Mouse (Mus musculus): ENCODE data around the gene Bcas3. TPM values are rescaled to one million over a fixed set of nuclear protein-coding genes. Genes with fewer than 3 reads are reported as not detected.
A peak's percentile ranks its signal among the peaks of the same experiment; 100 is the strongest.

Bcas3 gene
- polyA plus RNA-seq, 1 experiment from 2014 or later, result 28.0 TPM

- DNase-seq (ENCODE audit: low spot score), result no peak
Measured at GRCm38 (mm10) chr11:85706630-85707029, 353.7 kb downstream of the Bcas3 start.

GRCm38 (mm10) chr11:85707496-85707895, 354.5 kb downstream of the Bcas3 start:
- DNase-seq (ENCODE audit: low spot score), result no peak
- H3K4me1 ChIP-seq (ENCODE audit: control insufficient read depth, insufficient read depth, low read length), result no peaks in the 10 kb centered on the region
- H3K4me3 ChIP-seq (ENCODE audit: low read depth, low read length), result no peak overlapping the region
- WGBS, result 88% methylated on average over 1 of the region's 1 CpGs
- no peaks in the 10 kb centered on the region for H3K36me3 ChIP-seq (ENCODE audit: control insufficient read depth, insufficient read depth, low read length)
- H3K4me2 ChIP-seq (ENCODE audit: low read depth, low read length), result no peak overlapping the region
- H3K27me3 ChIP-seq (replicated peaks; ENCODE audit: control insufficient read depth, insufficient read depth, low read length), result no peaks in the 10 kb centered on the region
- H3K27ac ChIP-seq (replicated peaks; ENCODE audit: low read depth, low read length), result no peak overlapping the region
- no peak for ATAC-seq (ENCODE audit: low read depth)
- no peak overlapping the region for H3K9ac ChIP-seq (ENCODE audit: low read depth, low read length)
- no peaks in the 10 kb centered on the region for H3K9me3 ChIP-seq (ENCODE audit: control insufficient read depth, low read length)

More at GRCm38 (mm10) chr11:85706630-85707029, 353.7 kb downstream of the Bcas3 start:
- Histone ChIP-seq H3K4me3 (ENCODE audit: low read depth, low read length) (no peak overlapping the region), H3K9ac (ENCODE audit: low read depth, low read length) (no peak overlapping the region), H3K4me1 (ENCODE audit: control insufficient read depth, insufficient read depth, low read length) (no peaks in the 10 kb centered on the region), H3K27me3 (replicated peaks; ENCODE audit: control insufficient read depth, insufficient read depth, low read length) (no peaks in the 10 kb centered on the region), H3K9me3 (ENCODE audit: control insufficient read depth, low read length) (no peaks in the 10 kb centered on the region), H3K4me2 (ENCODE audit: low read depth, low read length) (no peak overlapping the region), H3K27ac (replicated peaks; ENCODE audit: low read depth, low read length) (no peak overlapping the region), H3K36me3 (ENCODE audit: control insufficient read depth, insufficient read depth, low read length) (no peaks in the 10 kb centered on the region)
- 32% methylated on average over 1 of the region's 1 CpGs for WGBS
- no peak for ATAC-seq (ENCODE audit: low read depth)

- no peak overlapping the region for H3K4me3 ChIP-seq (ENCODE audit: low read depth, low read length)
- ATAC-seq (ENCODE audit: low read depth), result no peak
- no peaks in the 10 kb centered on the region for H3K27me3 ChIP-seq (replicated peaks; ENCODE audit: control insufficient read depth, insufficient read depth, low read length)
- H3K9me3 ChIP-seq (ENCODE audit: control insufficient read depth, low read length), result no peaks in the 10 kb centered on the region
- H3K36me3 ChIP-seq (ENCODE audit: control insufficient read depth, insufficient read depth, low read length), result no peaks in the 10 kb centered on the region
- no peak overlapping the region for H3K9ac ChIP-seq (ENCODE audit: low read depth, low read length)
- H3K27ac ChIP-seq (replicated peaks; ENCODE audit: low read depth, low read length), result no peak overlapping the region
- peaks cover 14% of the 10 kb centered on the region for H3K4me1 ChIP-seq (ENCODE audit: control insufficient read depth, insufficient read depth, low read length)
- no peak for DNase-seq (ENCODE audit: low spot score)
- 71% methylated on average over 6 of the region's 6 CpGs for WGBS
- H3K4me2 ChIP-seq (ENCODE audit: low read depth, low read length), result no peak overlapping the region
Measured at GRCm38 (mm10) chr11:85709147-85709546, 356.2 kb downstream of the Bcas3 start.

GRCm38 (mm10) chr11:85710155-85710554, 357.2 kb downstream of the Bcas3 start:
- Histone ChIP-seq H3K27ac (replicated peaks; ENCODE audit: low read depth, low read length) (no peak overlapping the region), H3K9ac (ENCODE audit: low read depth, low read length) (no peak overlapping the region), H3K36me3 (ENCODE audit: control insufficient read depth, insufficient read depth, low read length) (no peaks in the 10 kb centered on the region), H3K4me2 (ENCODE audit: low read depth, low read length) (no peak overlapping the region), H3K4me1 (ENCODE audit: control insufficient read depth, insufficient read depth, low read length) (peaks cover 23% of the 10 kb centered on the region), H3K9me3 (ENCODE audit: control insufficient read depth, low read length) (no peaks in the 10 kb centered on the region), H3K4me3 (ENCODE audit: low read depth, low read length) (no peak overlapping the region), H3K27me3 (replicated peaks; ENCODE audit: control insufficient read depth, insufficient read depth, low read length) (no peaks in the 10 kb centered on the region)
- ATAC-seq (ENCODE audit: low read depth) (no peak), DNase-seq (ENCODE audit: low spot score) (no peak)
- 66% methylated on average over 7 of the region's 7 CpGs for WGBS

- H3K4me2 ChIP-seq (ENCODE audit: low read depth, low read length), result no peak overlapping the region
- H3K4me3 ChIP-seq (ENCODE audit: low read depth, low read length), result no peak overlapping the region
- DNase-seq (ENCODE audit: low spot score), result no peak
- ATAC-seq (ENCODE audit: low read depth), result no peak
- peaks cover 23% of the 10 kb centered on the region for H3K4me1 ChIP-seq (ENCODE audit: control insufficient read depth, insufficient read depth, low read length)
- no peaks in the 10 kb centered on the region for H3K9me3 ChIP-seq (ENCODE audit: control insufficient read depth, low read length)
- H3K27ac ChIP-seq (replicated peaks; ENCODE audit: low read depth, low read length), result no peak overlapping the region
- no peaks in the 10 kb centered on the region for H3K27me3 ChIP-seq (replicated peaks; ENCODE audit: control insufficient read depth, insufficient read depth, low read length)
- no peak overlapping the region for H3K9ac ChIP-seq (ENCODE audit: low read depth, low read length)
- no peaks in the 10 kb centered on the region for H3K36me3 ChIP-seq (ENCODE audit: control insufficient read depth, insufficient read depth, low read length)
- WGBS, result 92% methylated on average over 8 of the region's 8 CpGs
Measured at GRCm38 (mm10) chr11:85712026-85712804, 359.2 kb downstream of the Bcas3 start.

GRCm38 (mm10) chr11:85712860-85713813, 360.2 kb downstream of the Bcas3 start:
- Histone ChIP-seq H3K9ac (ENCODE audit: low read depth, low read length) (no peak overlapping the region), H3K4me1 (ENCODE audit: control insufficient read depth, insufficient read depth, low read length) (peaks cover 23% of the 10 kb centered on the region), H3K4me3 (ENCODE audit: low read depth, low read length) (no peak overlapping the region), H3K4me2 (ENCODE audit: low read depth, low read length) (peak overlapping the region; percentile 16; the same call in 1 of the 2 replicates), H3K36me3 (ENCODE audit: control insufficient read depth, insufficient read depth, low read length) (no peaks in the 10 kb centered on the region), H3K9me3 (ENCODE audit: control insufficient read depth, low read length) (no peaks in the 10 kb centered on the region), H3K27ac (replicated peaks; ENCODE audit: low read depth, low read length) (no peak overlapping the region), H3K27me3 (replicated peaks; ENCODE audit: control insufficient read depth, insufficient read depth, low read length) (no peaks in the 10 kb centered on the region)
- peak; percentile 72; the same call in 1 of the 2 replicates for ATAC-seq (ENCODE audit: low read depth)
- WGBS, result 40% methylated on average over 19 of the region's 19 CpGs
- DNase-seq (ENCODE audit: low spot score), result peak; percentile 75

GRCm38 (mm10) chr11:85713814-85714208, 360.8 kb downstream of the Bcas3 start:
- Histone ChIP-seq H3K36me3 (ENCODE audit: control insufficient read depth, insufficient read depth, low read length) (no peaks in the 10 kb centered on the region), H3K27me3 (replicated peaks; ENCODE audit: control insufficient read depth, insufficient read depth, low read length) (no peaks in the 10 kb centered on the region), H3K9ac (ENCODE audit: low read depth, low read length) (no peak overlapping the region), H3K4me3 (ENCODE audit: low read depth, low read length) (no peak overlapping the region), H3K9me3 (ENCODE audit: control insufficient read depth, low read length) (no peaks in the 10 kb centered on the region), H3K4me2 (ENCODE audit: low read depth, low read length) (peak overlapping the region; percentile 16; the same call in 1 of the 2 replicates), H3K27ac (replicated peaks; ENCODE audit: low read depth, low read length) (no peak overlapping the region), H3K4me1 (ENCODE audit: control insufficient read depth, insufficient read depth, low read length) (peaks cover 23% of the 10 kb centered on the region)
- DNase-seq (ENCODE audit: low spot score) (no peak), ATAC-seq (ENCODE audit: low read depth) (peak; percentile 13; the same call in 1 of the 2 replicates)
- WGBS, result 26% methylated on average over 2 of the region's 2 CpGs

GRCm38 (mm10) chr11:85714312-85714931, 361.5 kb downstream of the Bcas3 start:
- H3K9me3 ChIP-seq (ENCODE audit: control insufficient read depth, low read length), result no peaks in the 10 kb centered on the region
- no peaks in the 10 kb centered on the region for H3K36me3 ChIP-seq (ENCODE audit: control insufficient read depth, insufficient read depth, low read length)
- H3K9ac ChIP-seq (ENCODE audit: low read depth, low read length), result no peak overlapping the region
- ATAC-seq (ENCODE audit: low read depth) (no peak), DNase-seq (ENCODE audit: low spot score) (no peak)
- H3K27ac ChIP-seq (replicated peaks; ENCODE audit: low read depth, low read length), result 0 out of 2 replicates have a peak overlapping the region, but pooled peaks have one; percentile 17
- H3K4me1 ChIP-seq (ENCODE audit: control insufficient read depth, insufficient read depth, low read length), result peaks cover 27% of the 10 kb centered on the region
- H3K4me3 ChIP-seq (ENCODE audit: low read depth, low read length), result no peak overlapping the region
- no peak overlapping the region for H3K4me2 ChIP-seq (ENCODE audit: low read depth, low read length)
- no peaks in the 10 kb centered on the region for H3K27me3 ChIP-seq (replicated peaks; ENCODE audit: control insufficient read depth, insufficient read depth, low read length)
- WGBS, result 20% methylated on average over 7 of the region's 7 CpGs
